Mouse (Mus musculus) adrenal gland, postnatal 14 days (tissue): Measurements from ENCODE around the gene Sys1. TPM values are rescaled to one million over a fixed set of nuclear protein-coding genes. Genes with fewer than 3 reads are reported as not detected.

Source experiments
- DNase-seq: peaks from one replicate; pipeline ENCODE4 v3.0.0; 2021; ENCODE audit warnings: mixed read lengths
- total RNA-seq: library from RNA; stranded (reverse); gene quantifications from 2 replicates; pipeline ENCODE4 v1.2.3, GENCODE M21; 2021

The Sys1 gene
- total RNA-seq, 1 experiment from 2014 or later: 31.2 TPM

DNA sequence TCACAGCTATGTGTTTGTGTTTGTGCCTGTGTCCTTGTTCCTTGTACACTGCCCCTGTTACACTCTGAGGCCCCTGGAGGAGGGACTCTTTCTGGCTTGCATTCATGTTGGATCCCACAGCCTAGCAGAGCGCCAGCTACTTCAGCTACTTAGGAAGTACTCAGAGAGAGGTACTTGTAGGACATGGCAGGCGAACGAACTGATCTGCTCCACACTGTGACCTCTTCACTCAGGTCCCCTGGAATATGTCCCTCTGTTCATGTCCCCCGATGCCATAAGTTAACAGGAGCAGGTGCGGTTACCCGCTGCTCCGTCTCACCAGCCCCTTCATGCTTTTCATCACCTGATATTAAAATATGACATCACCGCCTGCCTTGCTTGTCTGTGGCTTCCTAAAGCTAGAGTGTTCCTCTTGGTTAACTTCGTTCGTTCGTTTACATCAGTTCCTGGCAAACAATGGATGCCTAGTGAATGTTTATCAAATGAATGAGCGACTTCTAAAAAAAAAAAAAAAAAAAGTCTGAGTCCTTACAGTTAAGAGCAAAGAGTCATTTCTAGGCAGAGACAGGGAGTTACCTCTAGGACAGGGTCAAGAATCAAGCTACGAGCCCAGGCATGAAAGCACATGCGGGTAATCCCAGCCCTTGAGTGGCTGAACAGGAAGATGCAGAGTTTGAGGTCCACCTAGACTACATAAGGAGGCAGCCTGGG is 3.6 kb upstream of the Sys1 start:
- DNase-seq: no peak

DNA sequence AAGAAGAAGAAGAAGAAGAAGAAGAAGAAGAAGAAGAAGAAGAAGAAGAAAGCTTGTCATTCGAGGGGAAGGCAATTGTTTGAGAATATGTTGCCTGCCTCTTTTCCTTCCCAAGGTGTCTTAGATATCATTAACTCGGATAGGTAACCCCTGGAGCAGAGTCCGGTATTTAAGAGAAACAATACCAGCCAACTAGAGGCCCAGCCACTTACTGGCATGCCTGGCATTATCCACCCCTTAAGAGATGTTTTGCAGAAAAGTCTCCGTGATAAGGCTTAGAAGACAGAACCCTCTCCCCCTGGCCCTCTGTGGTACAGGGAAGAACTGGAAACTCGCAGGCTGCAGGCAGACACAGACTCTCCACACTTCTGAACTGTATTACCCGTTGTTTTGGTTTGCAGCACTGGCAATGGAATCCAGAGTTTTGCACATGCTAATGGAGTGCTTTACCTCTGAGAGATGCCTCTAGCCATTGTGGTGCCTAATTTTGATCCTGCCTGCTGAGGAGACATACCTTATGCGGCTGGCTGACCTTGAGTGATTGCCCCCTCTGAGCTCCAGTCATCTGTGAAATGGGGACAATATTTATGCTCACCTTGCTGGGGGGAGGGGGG is 2.8 kb upstream of the Sys1 start:
- DNase-seq: no peak

DNA sequence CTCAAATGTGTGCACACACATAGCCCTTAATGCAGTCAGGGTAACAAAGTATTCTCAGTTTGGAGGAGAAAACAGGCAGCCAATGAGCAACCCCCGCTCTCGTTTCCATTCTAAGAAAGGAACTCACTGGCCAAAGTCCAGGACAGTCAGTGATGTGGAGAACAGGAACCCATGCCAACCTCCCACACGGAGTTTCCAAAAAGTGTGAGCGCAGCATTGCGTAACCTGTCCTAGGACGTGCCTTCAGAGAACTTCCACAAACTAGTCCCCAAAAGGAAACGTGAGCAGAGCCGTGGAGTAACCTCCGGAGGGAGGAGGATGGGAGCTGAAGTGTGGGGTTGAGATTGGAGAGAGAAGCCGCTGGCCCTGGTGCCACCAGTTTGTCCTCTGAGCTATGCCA is 1.9 kb upstream of the Sys1 start:
- DNase-seq: peak; percentile 80

- DNase-seq: peak; percentile 74
These were observed 1.2 kb upstream of the Sys1 start for GRCm38 (mm10) chr2:164455421-164456190.

DNA sequence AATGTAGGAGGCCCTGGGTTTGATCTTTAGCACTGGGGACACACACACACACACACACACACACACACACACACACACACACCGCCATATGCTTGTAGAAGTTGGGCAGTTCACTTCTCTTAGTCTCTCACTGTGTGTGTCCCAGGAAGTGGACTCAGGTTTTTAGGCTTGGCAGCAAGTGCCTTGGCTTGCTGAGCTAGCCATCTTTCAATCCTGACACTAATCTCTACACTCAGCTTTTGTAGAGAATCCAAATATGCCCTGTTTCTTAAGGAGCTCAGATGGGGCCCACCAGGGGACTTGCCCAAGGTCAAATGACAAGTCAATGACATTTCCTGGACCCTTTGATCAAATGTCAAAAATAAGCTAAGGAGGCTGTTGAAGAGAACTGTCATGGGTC is 351 bp upstream of the Sys1 start:
- DNase-seq: no peak

DNA sequence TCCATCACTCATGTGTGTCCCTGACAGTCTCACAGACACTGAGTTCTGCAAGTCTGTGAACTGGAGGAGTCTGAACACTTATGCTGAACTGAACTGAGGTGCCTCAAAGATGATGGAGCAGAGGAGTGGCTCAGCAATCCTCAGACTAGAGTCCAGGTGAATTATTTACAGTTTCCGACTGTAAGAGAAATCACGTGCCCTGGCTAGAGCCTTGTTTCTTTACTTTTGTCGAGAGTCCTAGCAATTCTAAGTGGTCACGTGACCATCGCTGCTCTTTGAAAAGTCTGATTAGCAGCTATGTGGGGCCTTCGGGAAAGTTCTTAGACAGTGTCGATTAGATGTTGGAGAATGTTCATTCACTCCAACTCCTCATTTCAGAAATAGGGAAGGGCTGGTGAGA is 1.2 kb downstream of the Sys1 start:
- no peak for DNase-seq

DNA sequence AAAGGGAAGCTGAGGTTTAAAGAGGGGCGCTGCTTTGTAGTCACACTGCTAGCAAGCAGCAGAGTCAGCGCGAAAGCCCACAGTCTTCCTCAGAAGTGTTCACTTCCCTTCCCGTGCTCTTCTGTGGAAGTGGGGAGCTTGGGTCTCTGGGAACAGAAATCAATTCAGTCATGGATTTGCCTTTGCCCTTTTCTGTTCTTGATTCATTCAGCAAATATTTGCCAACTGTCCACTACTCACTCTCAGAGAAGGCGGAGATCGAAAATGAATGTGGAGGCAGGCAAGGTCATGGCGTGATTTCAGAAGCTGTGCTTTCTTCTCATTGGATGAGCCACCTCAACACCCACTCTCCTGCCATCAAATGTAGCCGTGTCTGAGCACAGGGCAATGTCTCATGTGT is 1.8 kb downstream of the Sys1 start:
- DNase-seq: peak; percentile 70

DNA sequence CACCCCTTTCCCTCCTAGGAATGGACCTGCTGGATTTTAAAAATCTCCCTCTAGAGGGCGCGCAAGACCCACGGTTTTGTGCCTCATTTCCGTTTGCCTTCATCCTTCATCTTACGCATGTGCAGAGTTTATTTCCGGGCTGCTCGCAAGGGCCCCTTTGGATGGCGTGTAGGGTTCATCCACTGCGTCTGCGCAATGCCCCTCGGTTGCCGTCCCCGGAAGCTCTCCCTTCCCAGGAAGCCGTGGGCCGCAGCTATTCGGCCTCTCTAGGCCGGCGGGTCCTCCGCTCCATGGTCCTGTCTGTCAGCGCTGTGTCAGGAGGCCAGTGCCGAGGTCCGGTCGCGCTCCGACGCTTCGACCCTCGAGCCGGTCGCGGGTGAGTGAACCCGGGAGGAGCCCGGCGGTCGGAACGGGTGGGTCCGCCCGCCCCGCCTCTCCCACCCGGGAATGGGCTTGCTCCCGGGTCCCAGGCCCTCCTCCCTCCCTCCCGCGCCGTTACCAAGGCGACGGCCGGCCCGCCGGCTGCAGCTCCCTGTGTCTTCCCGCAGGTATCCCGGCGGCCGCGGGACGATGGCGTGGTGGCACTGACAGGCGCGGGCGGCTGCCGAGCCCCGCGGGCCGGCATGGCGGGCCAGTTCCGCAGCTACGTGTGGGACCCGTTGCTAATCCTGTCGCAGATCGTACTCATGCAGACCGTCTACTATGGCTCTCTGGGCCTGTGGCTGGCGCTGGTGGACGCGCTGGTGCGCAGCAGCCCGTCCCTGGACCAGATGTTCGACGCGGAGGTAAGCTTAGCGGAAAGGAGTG is 4.2 kb downstream of the Sys1 start, which contains the start of gene Gm20458:
Gene Gm20458, plus strand, starts transcription at position 223 of the 807 bp plus-strand sequence.
- DNase-seq: peak; percentile 98

DNA sequence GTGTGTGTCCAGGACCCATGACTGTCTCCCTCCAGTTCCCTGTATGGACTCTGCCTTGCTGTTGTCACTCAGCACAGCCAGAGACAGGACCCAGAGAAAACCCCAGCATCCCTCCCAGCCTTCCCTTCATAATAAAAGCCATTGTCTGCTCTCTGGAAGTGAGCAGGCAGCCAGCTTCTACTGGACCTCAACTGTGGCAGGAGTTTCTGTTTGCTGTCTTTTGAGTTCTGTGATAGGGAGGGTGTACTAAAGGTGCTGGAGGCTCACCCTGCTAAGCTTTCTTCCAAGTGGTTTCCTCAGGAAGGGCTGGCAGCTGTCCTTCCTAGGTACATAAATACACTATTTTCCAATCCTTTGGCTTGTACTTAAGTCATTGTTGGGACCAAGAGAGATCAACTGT is 8.4 kb downstream of the Sys1 start:
- no peak for DNase-seq

- DNase-seq: no peak
These were observed 10.0 kb downstream of the Sys1 start for GRCm38 (mm10) chr2:164466787-164467186.

DNA sequence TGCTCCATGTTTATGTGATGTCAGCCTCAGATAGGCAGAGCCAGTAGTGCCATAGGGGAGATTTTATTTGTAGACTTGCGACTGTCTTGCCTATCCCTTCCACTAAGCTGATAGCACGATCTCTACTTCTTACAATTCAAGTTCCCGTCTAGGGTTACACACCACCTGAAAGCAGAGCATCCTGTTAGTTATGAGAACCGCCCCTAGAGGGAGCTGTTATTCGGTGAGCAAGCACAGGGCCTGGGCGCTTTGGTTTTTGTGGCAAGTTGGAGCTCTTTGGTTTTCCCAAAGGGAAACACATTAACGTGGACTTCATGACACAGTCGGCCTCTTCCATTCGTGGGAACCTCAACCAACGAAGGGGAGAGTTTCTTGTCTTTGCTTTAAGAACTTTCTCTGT is 13.5 kb downstream of the Sys1 start:
- peak; percentile 77 for DNase-seq

- no peak for DNase-seq
These were observed 16.9 kb downstream of the Sys1 start, which contains the start of gene Trp53tg5 for GRCm38 (mm10) chr2:164473624-164474023. Gene Trp53tg5, minus strand, starts transcription at chr2:164473724.

GRCm38 (mm10) chr2:164485681-164486257 is 29.0 kb downstream of the Sys1 start, which contains the start of gene Dbndd2:
Gene Dbndd2, plus strand, starts transcription at chr2:164486106.
- DNase-seq: peak; percentile 52

- DNase-seq: peak; percentile 74
These were observed 29.7 kb downstream of the Sys1 start for GRCm38 (mm10) chr2:164486258-164487114.

GRCm38 (mm10) chr2:164487115-164487527 is 30.4 kb downstream of the Sys1 start:
- DNase-seq: no peak

DNA sequence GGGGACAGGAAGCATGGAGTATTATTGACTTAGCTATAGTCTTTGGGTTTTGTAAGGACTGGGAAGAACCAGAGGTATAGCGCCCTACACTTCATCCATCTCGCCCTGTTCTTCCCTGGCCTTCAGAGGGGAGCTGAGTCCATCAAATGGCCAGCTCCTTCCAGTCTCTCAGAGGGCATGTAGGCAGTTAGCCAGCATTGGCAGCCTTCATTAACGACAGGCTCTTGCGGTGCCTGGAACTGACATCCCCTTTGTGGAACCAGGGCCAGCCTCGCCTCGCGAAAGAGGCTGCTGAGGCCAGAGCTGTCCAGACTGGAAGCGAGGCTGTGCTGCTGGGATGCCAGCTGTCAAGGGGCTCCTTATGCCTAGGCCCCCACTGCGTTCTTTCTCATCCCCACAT is 31.0 kb downstream of the Sys1 start:
- no peak for DNase-seq

DNA sequence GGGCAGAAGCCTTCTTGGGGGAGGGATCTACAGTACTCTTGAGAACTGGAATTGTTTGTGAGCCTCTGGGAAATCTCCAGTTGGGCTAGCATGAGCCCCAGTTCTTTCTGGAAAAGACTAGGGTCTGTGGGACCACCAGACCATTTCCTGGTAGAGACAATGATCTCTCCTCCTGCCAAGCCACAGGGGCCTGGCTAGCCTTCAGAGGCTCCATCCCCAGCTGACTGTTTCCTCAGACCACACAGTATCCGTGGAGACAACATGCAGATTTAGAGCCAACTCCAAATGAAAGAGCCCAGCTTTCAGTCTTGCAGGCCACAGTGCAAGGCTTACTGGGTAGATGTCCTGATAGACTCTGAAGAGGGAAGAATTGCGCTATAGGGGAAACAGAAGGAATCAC is 37.4 kb downstream of the Sys1 start:
- no peak for DNase-seq

DNA sequence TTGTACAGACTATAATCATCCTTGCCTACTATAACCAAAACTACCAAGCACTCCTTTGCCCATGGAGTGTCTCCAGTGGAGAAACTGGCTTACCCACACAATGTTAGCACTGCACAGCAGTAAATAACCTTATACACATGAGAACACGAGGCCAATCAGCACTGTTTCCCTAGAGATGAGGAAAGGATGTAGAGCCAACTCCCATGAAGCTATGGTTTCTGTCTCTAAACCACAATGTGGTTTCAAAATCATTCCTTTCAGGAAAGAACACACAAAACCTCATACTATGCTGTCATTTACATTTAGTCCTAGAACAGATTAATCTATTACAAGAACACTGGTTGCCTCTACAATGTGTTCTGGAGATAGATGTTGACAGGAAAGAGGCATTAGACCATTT is 39.6 kb downstream of the Sys1 start:
- no peak for DNase-seq

DNA sequence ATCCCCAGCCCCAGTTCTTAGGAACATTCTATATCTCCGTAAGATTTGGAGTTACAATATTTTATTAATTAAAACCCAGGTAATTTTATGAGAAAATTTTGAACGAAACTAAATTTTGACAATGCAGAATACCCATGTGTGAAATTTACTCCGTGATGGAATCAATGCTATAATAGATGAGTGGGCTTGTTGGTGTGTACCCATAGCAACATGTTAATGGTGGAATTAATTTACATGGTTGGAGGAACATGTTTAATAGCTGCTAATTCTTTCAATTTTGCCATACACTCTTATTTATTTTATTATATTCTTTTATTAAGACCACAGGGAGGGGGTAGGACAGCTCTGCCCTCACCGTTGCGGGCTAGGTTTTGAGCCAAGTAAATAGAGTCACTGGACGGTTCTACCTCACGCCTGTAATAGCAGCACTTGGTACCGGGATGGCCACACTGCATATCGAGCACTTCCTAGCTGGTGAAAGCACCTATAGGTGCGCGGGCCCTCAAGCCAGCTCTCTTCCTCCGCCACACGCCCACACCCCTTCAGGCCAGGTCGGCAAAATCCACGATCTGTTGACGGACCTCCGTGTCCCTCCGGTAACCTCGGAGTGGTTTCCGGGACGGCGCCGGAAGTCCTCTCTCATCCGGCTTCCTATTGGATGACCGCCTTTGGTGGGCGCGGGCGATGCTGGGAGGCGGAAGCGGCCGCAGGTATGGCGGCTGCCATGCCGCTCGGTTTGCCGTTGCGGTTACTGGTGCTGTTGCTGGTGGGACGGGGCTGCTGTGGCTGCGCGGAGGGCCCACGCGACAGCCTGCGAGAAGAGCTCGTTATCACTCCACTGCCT is 40.3 kb downstream of the Sys1 start, which contains the start of gene Pigt:
Gene Pigt, plus strand, starts transcription at position 674 of the 844 bp plus-strand sequence.
- peak; percentile 94 for DNase-seq
